Mouse (Mus musculus): ENCODE results near the gene Gmds. TPM values are rescaled to one million over a fixed set of nuclear protein-coding genes. Genes with fewer than 3 reads are reported as not detected.

Gmds gene
- polyA plus RNA-seq, 1 experiment: 5.2 TPM

GRCm38 (mm10) chr13:32115468-32115867, 223.1 kb downstream of the Gmds start:
- TF ChIP-seq POLR2A (IDR thresholded peaks at IDR 0.05; ENCODE audit: control insufficient read depth, low read depth, low read length) (no peak), CTCF (IDR thresholded peaks at IDR 0.05; ENCODE audit: control insufficient read depth, insufficient read depth, insufficient replicate concordance, low read depth, low read length) (no peak)
- H3K4me3 ChIP-seq (ENCODE audit: control insufficient read depth, low read depth, low read length): no peak overlapping the region
- no peaks in the 10 kb centered on the region for H3K36me3 ChIP-seq (ENCODE audit: control insufficient read depth, insufficient read depth, low read length)
- H3K27ac ChIP-seq (ENCODE audit: control insufficient read depth, insufficient read depth, low read depth, low read length): no peak overlapping the region
- no peaks in the 10 kb centered on the region for H3K4me1 ChIP-seq (ENCODE audit: control insufficient read depth, insufficient read depth, low read length)
- H3K27me3 ChIP-seq (ENCODE audit: control insufficient read depth, insufficient read depth, low read length): no peaks in the 10 kb centered on the region

- Histone ChIP-seq H3K27me3 (ENCODE audit: control insufficient read depth, insufficient read depth, low read length) (no peaks in the 10 kb centered on the region), H3K4me1 (ENCODE audit: control insufficient read depth, insufficient read depth, low read length) (no peaks in the 10 kb centered on the region), H3K36me3 (ENCODE audit: control insufficient read depth, insufficient read depth, low read length) (no peaks in the 10 kb centered on the region), H3K4me3 (ENCODE audit: control insufficient read depth, low read depth, low read length) (no peak overlapping the region), H3K27ac (ENCODE audit: control insufficient read depth, insufficient read depth, low read depth, low read length) (no peak overlapping the region)
- TF ChIP-seq POLR2A (IDR thresholded peaks at IDR 0.05; ENCODE audit: control insufficient read depth, low read depth, low read length) (no peak), CTCF (IDR thresholded peaks at IDR 0.05; ENCODE audit: control insufficient read depth, insufficient read depth, insufficient replicate concordance, low read depth, low read length) (no peak)
These were observed 224.7 kb downstream of the Gmds start for GRCm38 (mm10) chr13:32113875-32114274.

- no peaks in the 10 kb centered on the region for H3K36me3 ChIP-seq (ENCODE audit: control insufficient read depth, insufficient read depth, low read length)
- no peak overlapping the region for H3K27ac ChIP-seq (ENCODE audit: control insufficient read depth, insufficient read depth, low read depth, low read length)
- H3K4me3 ChIP-seq (ENCODE audit: control insufficient read depth, low read depth, low read length): no peak overlapping the region
- H3K4me1 ChIP-seq (ENCODE audit: control insufficient read depth, insufficient read depth, low read length): no peaks in the 10 kb centered on the region
- no peaks in the 10 kb centered on the region for H3K27me3 ChIP-seq (ENCODE audit: control insufficient read depth, insufficient read depth, low read length)
- TF ChIP-seq POLR2A (IDR thresholded peaks at IDR 0.05; ENCODE audit: control insufficient read depth, low read depth, low read length): no peak
- TF ChIP-seq CTCF (IDR thresholded peaks at IDR 0.05; ENCODE audit: control insufficient read depth, insufficient read depth, insufficient replicate concordance, low read depth, low read length): no peak
These were observed 250.1 kb downstream of the Gmds start for GRCm38 (mm10) chr13:32088303-32088977.

GRCm38 (mm10) chr13:32080520-32081249, 257.9 kb downstream of the Gmds start:
- Histone ChIP-seq H3K27me3 (ENCODE audit: control insufficient read depth, insufficient read depth, low read length) (no peaks in the 10 kb centered on the region), H3K36me3 (ENCODE audit: control insufficient read depth, insufficient read depth, low read length) (no peaks in the 10 kb centered on the region), H3K27ac (ENCODE audit: control insufficient read depth, insufficient read depth, low read depth, low read length) (no peak overlapping the region), H3K4me1 (ENCODE audit: control insufficient read depth, insufficient read depth, low read length) (no peaks in the 10 kb centered on the region), H3K4me3 (ENCODE audit: control insufficient read depth, low read depth, low read length) (no peak overlapping the region)
- no peak for TF ChIP-seq CTCF (IDR thresholded peaks at IDR 0.05; ENCODE audit: control insufficient read depth, insufficient read depth, insufficient replicate concordance, low read depth, low read length)
- no peak for TF ChIP-seq POLR2A (IDR thresholded peaks at IDR 0.05; ENCODE audit: control insufficient read depth, low read depth, low read length)

- Histone ChIP-seq H3K36me3 (ENCODE audit: control insufficient read depth, insufficient read depth, low read length) (no peaks in the 10 kb centered on the region), H3K4me1 (ENCODE audit: control insufficient read depth, insufficient read depth, low read length) (no peaks in the 10 kb centered on the region), H3K4me3 (ENCODE audit: control insufficient read depth, low read depth, low read length) (no peak overlapping the region), H3K27ac (ENCODE audit: control insufficient read depth, insufficient read depth, low read depth, low read length) (no peak overlapping the region), H3K27me3 (ENCODE audit: control insufficient read depth, insufficient read depth, low read length) (no peaks in the 10 kb centered on the region)
- no peak for TF ChIP-seq CTCF (IDR thresholded peaks at IDR 0.05; ENCODE audit: control insufficient read depth, insufficient read depth, insufficient replicate concordance, low read depth, low read length)
- TF ChIP-seq POLR2A (IDR thresholded peaks at IDR 0.05; ENCODE audit: control insufficient read depth, low read depth, low read length): no peak
These were observed 264.9 kb downstream of the Gmds start for GRCm38 (mm10) chr13:32073630-32074029.

- Histone ChIP-seq H3K27me3 (ENCODE audit: control insufficient read depth, insufficient read depth, low read length) (no peaks in the 10 kb centered on the region), H3K36me3 (ENCODE audit: control insufficient read depth, insufficient read depth, low read length) (no peaks in the 10 kb centered on the region), H3K4me3 (ENCODE audit: control insufficient read depth, low read depth, low read length) (no peak overlapping the region), H3K4me1 (ENCODE audit: control insufficient read depth, insufficient read depth, low read length) (no peaks in the 10 kb centered on the region), H3K27ac (ENCODE audit: control insufficient read depth, insufficient read depth, low read depth, low read length) (no peak overlapping the region)
- TF ChIP-seq POLR2A (IDR thresholded peaks at IDR 0.05; ENCODE audit: control insufficient read depth, low read depth, low read length) (no peak), CTCF (IDR thresholded peaks at IDR 0.05; ENCODE audit: control insufficient read depth, insufficient read depth, insufficient replicate concordance, low read depth, low read length) (no peak)
These were observed 283.2 kb downstream of the Gmds start for GRCm38 (mm10) chr13:32055321-32055720.

- TF ChIP-seq CTCF (IDR thresholded peaks at IDR 0.05; ENCODE audit: control insufficient read depth, insufficient read depth, insufficient replicate concordance, low read depth, low read length) (no peak), POLR2A (IDR thresholded peaks at IDR 0.05; ENCODE audit: control insufficient read depth, low read depth, low read length) (no peak)
- Histone ChIP-seq H3K27ac (ENCODE audit: control insufficient read depth, insufficient read depth, low read depth, low read length) (no peak overlapping the region), H3K4me3 (ENCODE audit: control insufficient read depth, low read depth, low read length) (no peak overlapping the region), H3K4me1 (ENCODE audit: control insufficient read depth, insufficient read depth, low read length) (no peaks in the 10 kb centered on the region), H3K36me3 (ENCODE audit: control insufficient read depth, insufficient read depth, low read length) (no peaks in the 10 kb centered on the region), H3K27me3 (ENCODE audit: control insufficient read depth, insufficient read depth, low read length) (no peaks in the 10 kb centered on the region)
These were observed 285.0 kb downstream of the Gmds start for GRCm38 (mm10) chr13:32053587-32053986.

Data from testis, adult 2 months (tissue).